Mouse (Mus musculus) left cerebral cortex, postnatal 36 days (tissue): ENCODE measurements around the gene Mast2. TPM values are rescaled to one million over a fixed set of nuclear protein-coding genes. Genes with fewer than 3 reads are reported as not detected.

ENCODE experiments used
- DNase-seq, 2 experiments: peaks; one replicate each; pipeline ENCODE4 v3.0.0; 2021 to 2022; ENCODE audit warnings: low spot score in 2 of 2, mixed read lengths in 1 of 2
- intact Hi-C: fragments of 180-260 bp; cut with DNase I; formaldehyde crosslinking; loops from one replicate; pipeline ENCODE4 v1.15.1; 2025
- total RNA-seq, 2 experiments: library from RNA; stranded (reverse); gene quantifications; 2 replicates each; pipeline ENCODE4 v1.2.3; 2021

The Mast2 gene
- total RNA-seq, 2 experiments from 2014 or later: 103 to 114 TPM

DNA sequence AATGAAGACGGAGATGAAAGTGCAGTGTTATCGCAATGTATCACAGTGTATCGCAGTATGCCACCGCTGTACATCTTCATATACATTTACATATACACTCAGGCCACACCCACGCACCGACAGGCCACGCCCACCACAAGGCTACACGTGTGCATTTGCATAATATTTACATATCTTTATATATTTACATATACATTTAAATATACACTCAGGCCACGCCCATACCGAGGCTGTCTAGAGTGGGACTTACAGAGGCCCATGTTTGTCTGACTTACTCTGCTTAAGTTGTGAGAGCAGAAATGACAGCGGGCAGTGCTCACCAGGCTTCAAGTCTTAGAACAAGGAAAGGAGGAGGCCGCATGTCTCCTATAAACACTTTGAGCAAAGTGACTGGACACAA is 170.7 kb downstream of the Mast2 start:
- intact Hi-C loops: no loop called here
- DNase-seq: no peak

GRCm38 (mm10) chr4:116291561-116291960 is 172.4 kb downstream of the Mast2 start:
- intact Hi-C loops: no loop called here
- peak; percentile 36 to 49 for DNase-seq

DNA sequence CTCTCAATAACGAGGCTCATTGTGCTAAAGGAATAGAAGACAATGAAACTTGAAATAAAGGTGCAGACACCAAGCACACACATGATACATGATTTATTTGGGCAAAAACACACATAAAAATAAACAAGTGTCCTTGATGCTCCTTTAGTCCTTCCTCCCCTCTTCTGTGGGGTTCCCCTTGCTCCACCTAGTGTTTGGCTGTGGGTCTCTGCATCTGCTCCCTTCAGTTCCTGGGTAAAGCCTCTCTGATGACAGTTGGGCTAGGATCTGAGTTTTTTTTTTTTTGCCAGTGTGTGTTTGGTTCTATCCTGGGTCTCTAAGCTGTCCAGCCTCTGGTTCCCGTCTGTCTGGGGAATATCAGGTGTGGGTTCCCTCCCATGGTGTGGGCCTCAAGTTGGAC is 181.8 kb downstream of the Mast2 start:
- intact Hi-C loops: loop anchor here (2.0 kb wide), 1 partner anchor 113 kb away; no protein-coding TSS in a partner anchor
- no peak for DNase-seq

- DNase-seq: no peak
- intact Hi-C loops: no loop called here
Measured at GRCm38 (mm10) chr4:116268220-116268619, 195.8 kb downstream of the Mast2 start.

Other genes with a start within 250 kb of the Mast2 start
- gene Pik3r3, start 242.6 kb downstream of the Mast2 start, total RNA-seq: 10 to 100 TPM; 40.3 to 42.0 TPM
- gene Ipp, start 43.4 kb upstream of the Mast2 start, total RNA-seq: 10 to 100 TPM; 18.4 to 21.6 TPM
- gene Tmem69, start 91.8 kb upstream of the Mast2 start, total RNA-seq: 10 to 100 TPM in 1 of 2 experiments, 1 to 10 TPM in 1; 8.8 to 10.1 TPM
- gene Gpbp1l1, start 93.5 kb upstream of the Mast2 start, total RNA-seq: 10 to 100 TPM; 35.7 to 43.6 TPM
- 1 to 10 TPM; 5.3 to 6.3 TPM for gene Ccdc17, start 132.5 kb upstream of the Mast2 start, total RNA-seq
- gene Nasp, start 163.8 kb upstream of the Mast2 start, total RNA-seq: 10 to 100 TPM; 26.9 to 34.8 TPM
- 100 to 1,000 TPM; 380 to 465 TPM for gene Akr1a1, start 187.5 kb upstream of the Mast2 start, total RNA-seq
- gene Prdx1, start 221.4 kb upstream of the Mast2 start, total RNA-seq: 100 to 1,000 TPM; 135 to 160 TPM
- gene Mmachc, start 244.2 kb upstream of the Mast2 start, total RNA-seq: 10 to 100 TPM; 17.5 TPM
- 1 to 10 TPM; 4.6 to 5.1 TPM for gene Ccdc163, start 244.3 kb upstream of the Mast2 start, total RNA-seq